Comparison of ENCODE assay signal across 7 mouse cellular contexts in the genomic region with DNA sequence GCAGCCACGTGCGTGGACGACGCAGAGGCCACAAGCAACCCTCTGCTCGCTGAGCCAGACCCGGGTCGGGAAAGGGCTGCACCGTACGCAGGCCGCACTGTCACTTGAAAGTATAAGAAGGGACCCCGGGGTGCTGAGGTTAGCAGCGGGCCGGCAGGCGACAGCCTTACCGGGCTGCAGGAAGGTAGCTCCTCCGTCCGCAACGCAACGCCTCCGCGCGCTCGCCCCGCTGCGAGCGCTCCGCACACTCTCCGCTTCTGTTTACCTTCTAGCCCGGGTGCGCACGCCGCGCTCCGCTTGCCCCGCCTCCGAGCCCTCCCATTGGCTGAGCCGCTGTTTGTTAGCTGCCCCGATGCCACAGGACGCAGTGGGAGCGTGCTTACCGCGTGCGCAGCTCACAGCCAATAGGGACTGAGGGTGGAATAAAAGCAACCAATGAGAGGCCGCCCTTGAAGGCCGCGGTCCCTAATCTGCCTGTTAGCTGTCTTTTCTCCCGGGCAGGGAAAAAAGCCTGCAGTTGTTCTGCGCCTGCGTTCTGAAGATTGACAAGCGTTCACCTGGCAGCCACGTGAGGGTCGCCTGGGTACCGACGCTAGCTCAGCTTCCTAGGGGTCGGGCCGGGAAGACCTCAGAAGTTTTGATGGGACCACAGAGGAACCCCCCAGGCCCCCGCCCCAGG. TPM values are rescaled to one million over a fixed set of nuclear protein-coding genes. Genes with fewer than 3 reads are reported as not detected.
DNase-seq lines count a peak whose midpoint lies in the region; ATAC-seq lines count a peak whose summit lies in the region.

No protein-coding gene starts in this region.

- peak overlapping the region; percentile 46; the same call in 1 of the 2 replicates for H3K27ac ChIP-seq in embryonic facial prominence, embryonic 10.5 days (replicated peaks)
- H3K27ac ChIP-seq in limb, embryonic 10.5 days: peak overlapping the region; percentile 67
- H3K27ac ChIP-seq in midbrain, embryonic 13.5 days: no peak overlapping the region

- peak; percentile 87 for ATAC-seq in granulocyte monocyte progenitor cell, adult 5-6 weeks (replicated peaks; ENCODE audit: poor library complexity, severe bottlenecking)
- peak; percentile 100 for ATAC-seq in midbrain, embryonic 13.5 days

- no peaks in the 10 kb centered on the region for H3K9me3 ChIP-seq in embryonic facial prominence, embryonic 10.5 days
- no peaks in the 10 kb centered on the region for H3K9me3 ChIP-seq in limb, embryonic 10.5 days (replicated peaks)
- no peaks in the 10 kb centered on the region for H3K9me3 ChIP-seq in midbrain, embryonic 13.5 days

- peak overlapping the region; percentile 59 for H3K9ac ChIP-seq in midbrain, embryonic 13.5 days (replicated peaks)

- H3K36me3 ChIP-seq in embryonic facial prominence, embryonic 10.5 days (replicated peaks): no peaks in the 10 kb centered on the region
- no peaks in the 10 kb centered on the region for H3K36me3 ChIP-seq in limb, embryonic 10.5 days
- no peaks in the 10 kb centered on the region for H3K36me3 ChIP-seq in midbrain, embryonic 13.5 days

- peaks cover 17% of the 10 kb centered on the region for H3K4me1 ChIP-seq in embryonic facial prominence, embryonic 10.5 days
- H3K4me1 ChIP-seq in limb, embryonic 10.5 days: peaks cover 13% of the 10 kb centered on the region
- H3K4me1 ChIP-seq in midbrain, embryonic 13.5 days (replicated peaks): peaks cover 12% of the 10 kb centered on the region

- H3K4me2 ChIP-seq in midbrain, embryonic 13.5 days (replicated peaks): peak overlapping the region; percentile 93

- peak overlapping the region; percentile 79 for H3K4me3 ChIP-seq in embryonic facial prominence, embryonic 10.5 days
- H3K4me3 ChIP-seq in limb, embryonic 10.5 days: peak overlapping the region; percentile 71
- peak overlapping the region; percentile 67 for H3K4me3 ChIP-seq in midbrain, embryonic 13.5 days (replicated peaks)

- 1% methylated on average over 57 of the region's 57 CpGs for WGBS in embryonic facial prominence, embryonic 10.5 days
- WGBS in limb, embryonic 10.5 days: 1% methylated on average over 57 of the region's 57 CpGs
- WGBS in midbrain, embryonic 13.5 days: 1% methylated on average over 57 of the region's 57 CpGs

- DNase-seq in adrenal gland, postnatal 10 days: peak; percentile 99
- DNase-seq in embryonic facial prominence, embryonic 10.5 days (ENCODE audit: low spot score): peak; percentile 98
- DNase-seq in kidney, adult 11 months: peak; percentile 99
- DNase-seq in limb, embryonic 10.5 days (ENCODE audit: low spot score): peak; percentile 94
- peak; percentile 96 for DNase-seq in spleen, adult 12 weeks (ENCODE audit: low spot score)

- H3K27me3 ChIP-seq in embryonic facial prominence, embryonic 10.5 days (replicated peaks; ENCODE audit: low read depth, poor library complexity, severe bottlenecking): peaks cover 7% of the 10 kb centered on the region; the same call in 1 of the 2 replicates
- H3K27me3 ChIP-seq in limb, embryonic 10.5 days (ENCODE audit: low read depth, poor library complexity, severe bottlenecking): peaks cover 10% of the 10 kb centered on the region; the same call in 1 of the 2 replicates
- peaks cover 16% of the 10 kb centered on the region for H3K27me3 ChIP-seq in midbrain, embryonic 13.5 days

RNA-seq across cellular contexts. Expression of a gene that starts 3.6 kb away (rescaled TPM):
- total RNA-seq in adrenal gland, postnatal 10 days (2021): 1,000 to 10,000 TPM; 1,138 to 1,532 TPM
- 1.7 and 2.6 TPM in 2 replicates for polyA plus RNA-seq in embryonic facial prominence, embryonic 10.5 days (2016; fragmentation: Nextera tagmentation; extraction: Ambion mirVana)
- total RNA-seq in granulocyte monocyte progenitor cell, adult 5-6 weeks (2014; fragmentation: Nextera tagmentation): 3.2 and 6.9 TPM in 2 replicates
- 9.1 and 11.3 TPM in 2 replicates for total RNA-seq in granulocyte monocyte progenitor cell, adult 5-6 weeks (2017)
- polyA plus RNA-seq in limb, embryonic 10.5 days (2016; fragmentation: Nextera tagmentation; extraction: Ambion mirVana): 2.1 and 2.4 TPM in 2 replicates
- polyA plus RNA-seq in midbrain, embryonic 13.5 days (2015; fragmentation: Nextera tagmentation; extraction: Ambion mirVana): 2.2 and 2.6 TPM in 2 replicates
